Mouse (Mus musculus): ENCODE data around the gene Zfp866. TPM values are rescaled to one million over a fixed set of nuclear protein-coding genes. Genes with fewer than 3 reads are reported as not detected.
A peak's percentile ranks its signal among the peaks of the same experiment; 100 is the strongest.

Zfp866 gene
- 5.3 and 8.6 TPM in 2 replicates for polyA plus RNA-seq (2012; ENCODE audit: insufficient read depth, insufficient read length, missing spikeins)

DNA sequence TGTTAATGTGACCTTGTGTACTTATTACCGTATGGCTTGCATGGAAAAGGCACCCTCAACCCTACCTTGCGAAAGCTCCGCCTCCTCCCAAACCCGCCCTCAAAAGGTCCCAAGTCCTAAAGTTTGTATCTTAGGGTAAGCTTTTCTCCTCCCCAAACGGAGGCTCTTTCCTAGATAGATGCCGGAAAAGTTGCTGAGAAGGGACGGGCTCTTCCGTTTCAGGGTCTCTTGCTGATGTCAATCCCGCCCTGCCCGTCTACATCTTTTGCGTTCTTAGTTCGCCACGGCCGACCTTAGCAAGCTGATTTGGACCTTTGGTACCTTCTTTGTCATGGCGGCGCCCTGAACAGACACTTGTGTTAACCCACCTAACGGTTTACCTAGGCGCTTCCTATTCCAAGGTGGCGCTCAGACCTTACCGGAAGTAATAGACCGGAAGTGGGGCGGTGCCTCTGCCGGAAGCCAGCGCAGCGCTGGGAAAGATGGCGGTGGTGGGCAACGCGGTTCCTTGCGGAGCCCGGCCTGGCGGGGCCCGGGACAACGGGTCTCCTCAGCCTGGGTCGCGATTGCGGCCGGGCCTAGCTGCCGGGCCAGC is at the start of gene Zfp866, which contains the start of gene Atp13a1:
Gene Zfp866 (minus strand): TSS at position 406 of the 595 bp plus-strand sequence.
Gene Atp13a1 (plus strand): TSS at position 391 of the 595 bp plus-strand sequence.
- H3K27ac ChIP-seq (replicated peaks; ENCODE audit: low read depth, low read length) = peak within 1 kb of the TSS; percentile 92
- peak within 1 kb of the TSS; percentile 93 for H3K4me3 ChIP-seq (ENCODE audit: insufficient read depth, low read depth, low read length)
- peaks cover 6% of the 10 kb centered on the region; the same call in 1 of the 2 replicates for H3K4me1 ChIP-seq (ENCODE audit: control insufficient read depth, insufficient read depth, insufficient read length, low read length)

GRCm38 (mm10) chr8:69837057-69837682 is 46.2 kb upstream of the Zfp866 start:
- H3K4me3 ChIP-seq (ENCODE audit: insufficient read depth, low read depth, low read length) = no peak overlapping the region
- H3K4me1 ChIP-seq (ENCODE audit: control insufficient read depth, insufficient read depth, insufficient read length, low read length) = 0 out of 2 replicates have a peak, but pooled peaks cover 3% of the 10 kb centered on the region
- no peak overlapping the region for H3K27ac ChIP-seq (replicated peaks; ENCODE audit: low read depth, low read length)

DNA sequence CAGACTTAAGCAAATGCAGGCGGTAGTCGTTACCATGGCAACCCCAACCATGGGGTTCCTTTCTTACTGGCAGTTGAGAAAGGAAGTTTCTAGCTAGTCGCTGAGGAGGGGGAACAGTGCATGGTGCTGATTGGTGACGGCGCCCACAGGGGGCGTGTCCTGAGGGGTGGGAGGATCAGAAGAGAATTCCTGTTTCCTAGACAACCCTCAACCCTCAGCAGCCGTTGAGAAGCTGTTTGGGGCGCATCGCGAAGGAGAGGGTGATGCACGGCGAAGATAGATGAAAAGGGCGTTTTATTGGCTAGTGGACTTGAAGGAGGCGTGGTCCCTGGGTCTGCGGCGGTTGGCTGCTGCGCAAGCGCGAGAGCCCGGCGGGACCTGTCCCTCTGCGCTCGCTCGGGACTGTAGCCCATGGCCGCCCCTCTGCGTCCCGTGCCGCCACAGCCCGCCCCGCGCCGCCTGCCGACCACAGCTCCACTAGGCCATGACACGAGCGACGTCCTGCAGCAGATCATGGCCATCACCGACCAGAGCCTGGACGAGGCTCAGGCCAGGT is 41.4 kb upstream of the Zfp866 start, which contains the start of gene Pbx4:
Gene Pbx4 (plus strand): TSS at position 194 of the 556 bp plus-strand sequence.
- 0 out of 2 replicates have a peak, but pooled peaks cover 3% of the 10 kb centered on the region for H3K4me1 ChIP-seq (ENCODE audit: control insufficient read depth, insufficient read depth, insufficient read length, low read length)
- H3K4me3 ChIP-seq (ENCODE audit: insufficient read depth, low read depth, low read length) = peak within 1 kb of the TSS; percentile 47
- no peak within 1 kb of the TSS for H3K27ac ChIP-seq (replicated peaks; ENCODE audit: low read depth, low read length)

DNA sequence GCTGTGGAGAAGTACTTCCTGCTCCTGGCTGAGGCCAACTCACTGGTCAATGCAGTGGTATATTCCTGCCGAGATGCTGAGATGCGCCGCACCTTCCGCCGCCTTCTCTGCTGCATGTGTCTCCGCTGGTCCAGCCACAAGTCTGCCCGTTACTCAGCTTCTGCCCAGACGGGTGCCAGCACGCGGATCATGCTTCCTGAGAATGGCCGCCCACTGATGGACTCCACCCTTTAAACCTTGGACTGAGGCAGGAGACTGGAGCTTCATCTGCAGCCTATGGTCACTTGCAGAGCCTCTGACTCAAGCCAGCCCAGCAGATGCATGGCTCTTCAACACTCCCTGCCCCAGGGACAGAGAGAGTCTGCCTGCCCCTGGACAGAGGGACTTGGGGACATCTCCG is 35.4 kb upstream of the Zfp866 start:
- peaks cover 2% of the 10 kb centered on the region; the same call in 1 of the 2 replicates for H3K4me1 ChIP-seq (ENCODE audit: control insufficient read depth, insufficient read depth, insufficient read length, low read length)
- no peak overlapping the region for H3K4me3 ChIP-seq (ENCODE audit: insufficient read depth, low read depth, low read length)
- no peak overlapping the region for H3K27ac ChIP-seq (replicated peaks; ENCODE audit: low read depth, low read length)

GRCm38 (mm10) chr8:69822386-69823191 is 31.6 kb upstream of the Zfp866 start, which contains the start of gene Lpar2:
Lpar2 (plus strand) TSS chr8:69822429.
- Histone ChIP-seq H3K4me1 (ENCODE audit: control insufficient read depth, insufficient read depth, insufficient read length, low read length) (peaks cover 2% of the 10 kb centered on the region; the same call in 1 of the 2 replicates), H3K27ac (replicated peaks; ENCODE audit: low read depth, low read length) (no peak within 1 kb of the TSS), H3K4me3 (ENCODE audit: insufficient read depth, low read depth, low read length) (peak within 1 kb of the TSS; percentile 46)

GRCm38 (mm10) chr8:69821971-69822385 is 31.0 kb upstream of the Zfp866 start:
- Histone ChIP-seq H3K27ac (replicated peaks; ENCODE audit: low read depth, low read length) (no peak overlapping the region), H3K4me3 (ENCODE audit: insufficient read depth, low read depth, low read length) (peak overlapping the region; percentile 14), H3K4me1 (ENCODE audit: control insufficient read depth, insufficient read depth, insufficient read length, low read length) (peaks cover 2% of the 10 kb centered on the region; the same call in 1 of the 2 replicates)

GRCm38 (mm10) chr8:69820466-69820865 is 29.5 kb upstream of the Zfp866 start:
- peaks cover 5% of the 10 kb centered on the region; the same call in 1 of the 2 replicates for H3K4me1 ChIP-seq (ENCODE audit: control insufficient read depth, insufficient read depth, insufficient read length, low read length)
- no peak overlapping the region for H3K4me3 ChIP-seq (ENCODE audit: insufficient read depth, low read depth, low read length)
- no peak overlapping the region for H3K27ac ChIP-seq (replicated peaks; ENCODE audit: low read depth, low read length)

- Histone ChIP-seq H3K27ac (replicated peaks; ENCODE audit: low read depth, low read length) (no peak overlapping the region), H3K4me1 (ENCODE audit: control insufficient read depth, insufficient read depth, insufficient read length, low read length) (0 out of 2 replicates have a peak, but pooled peaks cover 3% of the 10 kb centered on the region), H3K4me3 (ENCODE audit: insufficient read depth, low read depth, low read length) (no peak overlapping the region)
These were observed 24.4 kb upstream of the Zfp866 start for GRCm38 (mm10) chr8:69815396-69815795.

DNA sequence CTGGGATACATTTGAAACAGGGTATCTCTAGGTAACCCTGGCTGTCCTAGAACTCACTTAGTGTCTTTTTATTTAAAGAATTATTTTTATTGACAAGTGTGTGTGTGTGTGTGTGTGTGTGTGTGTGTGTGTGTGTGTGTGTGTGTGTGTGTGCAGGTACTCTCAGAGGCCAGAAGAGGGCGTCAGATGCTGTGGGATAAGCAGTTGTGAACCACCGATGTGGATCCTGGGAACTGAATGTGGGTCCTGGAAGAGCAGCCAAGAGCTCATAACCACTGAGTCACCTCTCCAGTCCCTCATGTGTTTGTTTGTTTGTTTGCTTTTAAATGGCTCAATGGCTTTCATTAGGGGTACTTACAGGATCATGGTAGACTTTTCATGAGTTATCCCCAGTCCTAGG is 23.9 kb upstream of the Zfp866 start:
- Histone ChIP-seq H3K4me1 (ENCODE audit: control insufficient read depth, insufficient read depth, insufficient read length, low read length) (0 out of 2 replicates have a peak, but pooled peaks cover 3% of the 10 kb centered on the region), H3K4me3 (ENCODE audit: insufficient read depth, low read depth, low read length) (no peak overlapping the region), H3K27ac (replicated peaks; ENCODE audit: low read depth, low read length) (no peak overlapping the region)

GRCm38 (mm10) chr8:69809820-69810219 is 18.8 kb upstream of the Zfp866 start:
- Histone ChIP-seq H3K4me3 (ENCODE audit: insufficient read depth, low read depth, low read length) (0 out of 2 replicates have a peak overlapping the region, but pooled peaks have one; percentile 12), H3K4me1 (ENCODE audit: control insufficient read depth, insufficient read depth, insufficient read length, low read length) (no peaks in the 10 kb centered on the region), H3K27ac (replicated peaks; ENCODE audit: low read depth, low read length) (no peak overlapping the region)

DNA sequence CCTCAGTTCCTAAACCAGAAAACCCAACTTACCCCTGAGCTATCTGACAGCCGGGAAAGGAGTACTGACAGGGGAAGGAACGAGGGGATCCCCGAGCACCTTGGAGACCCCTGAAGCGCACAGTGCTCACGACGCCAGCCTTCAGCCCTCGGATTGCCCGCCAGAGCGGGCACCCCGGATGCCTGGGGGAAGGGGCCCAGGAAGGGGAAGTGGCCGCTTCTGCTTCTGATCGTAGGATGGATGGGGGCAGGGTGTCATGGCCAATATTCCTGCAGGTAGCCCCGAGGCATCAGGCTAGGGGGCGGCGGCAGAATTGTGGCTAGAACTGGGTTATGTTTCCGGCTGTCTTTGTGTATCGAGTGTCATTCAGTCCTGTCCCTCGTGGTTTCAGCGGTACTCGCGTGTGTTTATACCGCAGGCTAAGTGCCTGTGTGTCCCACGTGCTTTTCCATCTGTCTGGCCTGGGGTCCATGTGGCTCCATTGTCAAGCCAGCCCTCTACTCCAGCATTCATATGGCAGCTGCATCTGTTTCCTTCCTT is 18.0 kb upstream of the Zfp866 start:
- Histone ChIP-seq H3K4me1 (ENCODE audit: control insufficient read depth, insufficient read depth, insufficient read length, low read length) (no peaks in the 10 kb centered on the region), H3K27ac (replicated peaks; ENCODE audit: low read depth, low read length) (no peak overlapping the region), H3K4me3 (ENCODE audit: insufficient read depth, low read depth, low read length) (peak overlapping the region; percentile 71)

DNA sequence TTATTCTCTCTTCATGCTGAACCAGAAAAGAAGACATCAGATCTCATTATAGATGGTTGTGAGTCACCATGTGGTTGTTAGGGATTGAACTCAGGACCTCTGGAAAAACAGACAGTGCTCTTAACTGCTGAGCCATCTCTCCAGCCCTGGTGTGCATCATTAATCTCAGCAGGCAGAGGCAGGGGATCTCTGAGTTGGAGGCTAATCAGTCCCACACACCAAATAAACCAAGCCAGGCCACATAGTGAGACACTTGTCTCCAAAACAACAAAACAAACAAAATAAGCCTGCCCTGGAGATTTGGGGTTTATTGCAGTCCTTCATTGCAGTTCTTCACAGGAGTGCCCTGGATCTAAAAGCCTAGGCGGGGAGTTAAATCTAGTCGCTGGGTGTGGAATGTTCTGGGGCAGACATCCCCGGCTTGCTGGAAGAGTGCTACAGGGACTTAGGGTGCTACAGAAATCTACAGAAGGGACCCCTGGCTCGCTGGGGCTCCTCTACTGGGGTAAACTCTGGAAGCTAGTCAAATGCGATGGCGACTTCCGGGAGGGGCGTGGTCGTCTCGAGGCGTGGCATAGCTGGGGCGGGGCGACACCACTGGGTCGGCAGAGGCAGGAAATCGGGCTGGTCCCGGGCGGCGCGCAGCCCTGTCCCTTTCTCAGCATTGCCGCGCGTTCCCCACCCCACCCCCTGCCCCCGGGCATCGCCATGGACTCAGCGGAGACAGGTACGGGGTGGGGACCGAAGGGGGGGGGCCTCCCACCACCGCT is 17.3 kb upstream of the Zfp866 start, which contains the start of gene Gmip:
Gene Gmip (plus strand): TSS at position 586 of the 770 bp plus-strand sequence.
- H3K27ac ChIP-seq (replicated peaks; ENCODE audit: low read depth, low read length) = 0 out of 2 replicates have a peak within 1 kb of the TSS, but pooled peaks have one; percentile 33
- H3K4me1 ChIP-seq (ENCODE audit: control insufficient read depth, insufficient read depth, insufficient read length, low read length) = no peaks in the 10 kb centered on the region
- H3K4me3 ChIP-seq (ENCODE audit: insufficient read depth, low read depth, low read length) = peak within 1 kb of the TSS; percentile 71

GRCm38 (mm10) chr8:69807236-69807635 is 16.3 kb upstream of the Zfp866 start:
- Histone ChIP-seq H3K4me1 (ENCODE audit: control insufficient read depth, insufficient read depth, insufficient read length, low read length) (no peaks in the 10 kb centered on the region), H3K4me3 (ENCODE audit: insufficient read depth, low read depth, low read length) (no peak overlapping the region), H3K27ac (replicated peaks; ENCODE audit: low read depth, low read length) (no peak overlapping the region)

GRCm38 (mm10) chr8:69805491-69805890 is 14.5 kb upstream of the Zfp866 start:
- Histone ChIP-seq H3K27ac (replicated peaks; ENCODE audit: low read depth, low read length) (no peak overlapping the region), H3K4me1 (ENCODE audit: control insufficient read depth, insufficient read depth, insufficient read length, low read length) (no peaks in the 10 kb centered on the region), H3K4me3 (ENCODE audit: insufficient read depth, low read depth, low read length) (no peak overlapping the region)

Data from brown adipose tissue, adult 24 weeks (tissue).